ENCODE assay signal across 16 mouse cellular contexts in genomic region chr10:22302344-22303057, GRCm38 (mm10). TPM values are rescaled to one million over a fixed set of nuclear protein-coding genes. Genes with fewer than 3 reads are reported as not detected.
DNase-seq lines count a peak whose midpoint lies in the region; ATAC-seq lines count a peak whose summit lies in the region.
"Had no signal": no experiment of that assay in that cellular context is flagged by ENCODE, and none has a peak within 500 bp of the region (broad histone marks: within the 10 kb centered on the region; RNA-seq: fewer than 3 reads in every experiment).

No protein-coding gene starts in this region.

- no peak overlapping the region for H3K4me2 ChIP-seq in liver, embryonic 16.5 days (ENCODE audit: low read depth, low read length)
- no peak overlapping the region for H3K4me2 ChIP-seq in hindbrain, embryonic 13.5 days
- H3K4me2 ChIP-seq: lung, embryonic 15.5 days had no signal

- no peak for ATAC-seq in liver, embryonic 16.5 days (ENCODE audit: low read depth)
- ATAC-seq in CD4-positive, CD25-positive, alpha-beta regulatory T cell, adult 4 months = peak; percentile 49
- ATAC-seq in hematopoietic stem cell, adult 5-6 weeks (replicated peaks in 1 of 2; ENCODE audit: insufficient read depth in 1 of 2, low FRiP score in 2 of 2, low TSS enrichment in 1 of 2, low read depth in 1 of 2, poor library complexity in 2 of 2, severe bottlenecking in 2 of 2) = peak; percentile 31 to 67
- ATAC-seq in hindbrain, embryonic 13.5 days (ENCODE audit: low FRiP score) = no peak

- H3K4me1 ChIP-seq in liver, embryonic 16.5 days (ENCODE audit: control insufficient read depth, low read depth, low read length) = no peaks in the 10 kb centered on the region
- no peaks in the 10 kb centered on the region for H3K4me1 ChIP-seq in hindbrain, embryonic 13.5 days (replicated peaks)
- H3K4me1 ChIP-seq: lung, embryonic 15.5 days had no signal

- H3K36me3 ChIP-seq in liver, embryonic 16.5 days (ENCODE audit: control insufficient read depth, insufficient read depth) = no peaks in the 10 kb centered on the region
- H3K36me3 ChIP-seq in hindbrain, embryonic 13.5 days = no peaks in the 10 kb centered on the region
- H3K36me3 ChIP-seq: lung, embryonic 15.5 days had no signal

- no peaks in the 10 kb centered on the region for H3K9me3 ChIP-seq in liver, embryonic 16.5 days (replicated peaks; ENCODE audit: control insufficient read depth, low read length)
- no peaks in the 10 kb centered on the region for H3K9me3 ChIP-seq in hindbrain, embryonic 13.5 days
- H3K9me3 ChIP-seq: lung, embryonic 15.5 days had no signal

- DNase-seq in liver = no peak
- peak; percentile 87 for DNase-seq in skeletal muscle tissue, adult 2 months (ENCODE audit: low read depth, low spot score)
- no peak for DNase-seq in layer of hippocampus, adult 9-10 months (ENCODE audit: low spot score)
- no peak for DNase-seq in frontal cortex, postnatal 14 days (ENCODE audit: low spot score in 2 of 2)
- DNase-seq: cerebellum, postnatal 36 days; heart, adult 2 months; heart, postnatal 4 days; kidney, adult 18-20 months; midbrain, embryonic 14.5 days had no signal

- H3K4me3 ChIP-seq in liver, embryonic 16.5 days (ENCODE audit: low read depth, low read length) = peak overlapping the region; percentile 37
- H3K4me3 ChIP-seq in hindbrain, embryonic 13.5 days = no peak overlapping the region
- H3K4me3 ChIP-seq: heart, adult 2 months; lung, embryonic 15.5 days had no signal

- peak overlapping the region; percentile 50 for H3K27ac ChIP-seq in liver, embryonic 16.5 days (ENCODE audit: low read length)
- H3K27ac ChIP-seq in hindbrain, embryonic 13.5 days = no peak overlapping the region
- H3K27ac ChIP-seq: heart, adult 2 months; lung, embryonic 15.5 days had no signal

- no peak overlapping the region for H3K9ac ChIP-seq in liver, embryonic 16.5 days (ENCODE audit: low read depth, low read length)
- no peak overlapping the region for H3K9ac ChIP-seq in hindbrain, embryonic 13.5 days
- H3K9ac ChIP-seq: lung, embryonic 15.5 days had no signal

- H3K27me3 ChIP-seq in liver, embryonic 16.5 days (ENCODE audit: control insufficient read depth, insufficient read depth, low read depth, low read length) = no peaks in the 10 kb centered on the region
- H3K27me3 ChIP-seq in hindbrain, embryonic 13.5 days = no peaks in the 10 kb centered on the region
- H3K27me3 ChIP-seq: lung, embryonic 15.5 days had no signal

- 24% methylated on average over 5 of the region's 5 CpGs for WGBS in liver, embryonic 16.5 days (ENCODE audit: insufficient replicate concordance)
- 81% methylated on average over 5 of the region's 5 CpGs for WGBS in hindbrain, embryonic 13.5 days

RNA-seq across cellular contexts. Expression of gene Raet1d, which starts 57.9 kb away (rescaled TPM):
- polyA plus RNA-seq in liver, embryonic 16.5 days (2015; fragmentation: Nextera tagmentation; extraction: Ambion mirVana) = 9.0 and 10.0 TPM in 2 replicates
- polyA plus RNA-seq in CD4-positive, CD25-positive, alpha-beta regulatory T cell, adult 4 months (2017; shearing (Covaris generic)) = under 1 TPM; 0.44 to 0.51 TPM
- not detected in 2 replicates for total RNA-seq in hematopoietic stem cell, adult 5-6 weeks (2017)
- polyA plus RNA-seq in hindbrain, embryonic 13.5 days (2015; fragmentation: Nextera tagmentation; extraction: Ambion mirVana) = 3.7 and 5.3 TPM in 2 replicates
- total RNA-seq: heart, adult 2 months; layer of hippocampus, adult 18-20 months; left cerebral cortex, postnatal 25 days had no signal

Comparison
In these comparisons a context has a peak if more than half of its experiments do, and no peak if none do; other contexts are left out.
1. ATAC-seq: peak in CD4-positive, CD25-positive, alpha-beta regulatory T cell, adult 4 months (single experiment) and hematopoietic stem cell, adult 5-6 weeks (2 of 2); none in liver, embryonic 16.5 days (single experiment) and hindbrain, embryonic 13.5 days (single experiment).